Mouse (Mus musculus) stomach, embryonic 14.5 days (tissue): ENCODE results near the gene Usp18. TPM values are rescaled to one million over a fixed set of nuclear protein-coding genes. Genes with fewer than 3 reads are reported as not detected.

Experiments used
- polyA plus RNA-seq: library from polyadenylated mRNA; unstranded; fragments of >200 nt; fragmentation: Nextera tagmentation; extraction: Ambion mirVana; gene quantifications from 2 replicates; pipeline ENCODE4 v1.2.1, GENCODE M21; 2014

Usp18 gene
- polyA plus RNA-seq, 1 experiment from 2014 or later = 2.8 TPM

Other genes starting within 250 kb of the Usp18 start
- 22.3 and 24.8 TPM in 2 replicates for gene Mical3, start 114.9 kb upstream of the Usp18 start, polyA plus RNA-seq
- 12.5 and 14.1 TPM in 2 replicates for gene Pex26, start 62.2 kb upstream of the Usp18 start, polyA plus RNA-seq
- 0.10 and 0.21 TPM in 2 replicates for gene Tuba8, start 35.2 kb upstream of the Usp18 start, polyA plus RNA-seq
- gene Slc6a13, start 54.3 kb downstream of the Usp18 start, polyA plus RNA-seq = 0.55 and 1.9 TPM in 2 replicates
- gene Slc6a12, start 97.2 kb downstream of the Usp18 start, polyA plus RNA-seq = not detected in 2 replicates
- gene Iqsec3, start 227.8 kb downstream of the Usp18 start, polyA plus RNA-seq = 0.19 and 0.29 TPM in 2 replicates